Mouse (Mus musculus): Measurements from ENCODE around the gene Edem3. TPM values are rescaled to one million over a fixed set of nuclear protein-coding genes. Genes with fewer than 3 reads are reported as not detected.

Gene Edem3
- total RNA-seq, 2 experiments from 2014 or later: 16.9 to 33.1 TPM

- no peak for ATAC-seq (ENCODE audit: poor library complexity, severe bottlenecking)
Measured at GRCm38 (mm10) chr1:151861334-151861995, 106.3 kb downstream of the Edem3 start.

GRCm38 (mm10) chr1:151862109-151862508 is 106.9 kb downstream of the Edem3 start:
- no peak for ATAC-seq (ENCODE audit: poor library complexity, severe bottlenecking)

- no peak for ATAC-seq (ENCODE audit: poor library complexity, severe bottlenecking)
Measured at GRCm38 (mm10) chr1:151863135-151863796, 108.1 kb downstream of the Edem3 start.

- no peak for ATAC-seq (ENCODE audit: poor library complexity, severe bottlenecking)
Measured at GRCm38 (mm10) chr1:151863797-151864147, 108.6 kb downstream of the Edem3 start.

GRCm38 (mm10) chr1:151864326-151864725 is 109.2 kb downstream of the Edem3 start:
- ATAC-seq (ENCODE audit: poor library complexity, severe bottlenecking): no peak

Other genes with a start within 250 kb of the Edem3 start
- gene Fam129a, start 184.2 kb upstream of the Edem3 start, total RNA-seq (2015): 69.2 and 74.7 TPM in 2 replicates
- 147 and 157 TPM in 2 replicates for gene Fam129a, start 184.2 kb upstream of the Edem3 start, total RNA-seq (2017)

Measured in megakaryocyte, adult 5-6 weeks (primary cell).